ENCODE assay signal across 23 mouse cellular contexts in genomic region chr2:84336331-84336730, GRCm38 (mm10).
A peak's percentile ranks its signal among the peaks of the same experiment; 100 is the strongest.
DNase-seq lines count a peak whose midpoint lies in the region; ATAC-seq and TF ChIP-seq lines count a peak whose summit lies in the region.
"Had no signal": no experiment of that assay in that cellular context is flagged by ENCODE, and none has a peak within 500 bp of the region (broad histone marks: within the 10 kb centered on the region; RNA-seq: fewer than 3 reads in every experiment).

No protein-coding gene starts in this region.

- peaks cover 2% of the 10 kb centered on the region; the same call in 1 of the 2 replicates for H3K36me3 ChIP-seq in liver, adult 2 months (ENCODE audit: control insufficient read depth, insufficient read depth, low read length)
- H3K36me3 ChIP-seq in liver, embryonic 12.5 days = no peaks in the 10 kb centered on the region
- H3K36me3 ChIP-seq in hindbrain, embryonic 13.5 days = no peaks in the 10 kb centered on the region
- H3K36me3 ChIP-seq: embryonic facial prominence, embryonic 13.5 days; G1E; hindbrain, embryonic 10.5 days; hindbrain, embryonic 15.5 days had no signal

- no peak for TF ChIP-seq CTCF in liver, adult 2 months (IDR thresholded peaks at IDR 0.05; ENCODE audit: low read depth, low read length)

- no peak overlapping the region for H3K27ac ChIP-seq in liver, adult 2 months (replicated peaks; ENCODE audit: insufficient read depth, low read depth, low read length)
- H3K27ac ChIP-seq in liver, embryonic 12.5 days = no peak overlapping the region
- H3K27ac ChIP-seq in brown adipose tissue, adult 24 weeks (replicated peaks; ENCODE audit: low read depth, low read length) = peak overlapping the region; percentile 59
- H3K27ac ChIP-seq in hindbrain, embryonic 13.5 days = no peak overlapping the region
- H3K27ac ChIP-seq: embryonic facial prominence, embryonic 13.5 days; forebrain, embryonic 13.5 days; heart, embryonic 13.5 days; hindbrain, embryonic 10.5 days; hindbrain, embryonic 15.5 days had no signal

- DNase-seq in heart, adult 18-20 months = peak; percentile 32 to 48
- DNase-seq in heart, postnatal 4 days = no peak
- peak; percentile 33 for DNase-seq in liver, adult 2 months (ENCODE audit: extremely low read depth, low read depth, low spot score)
- DNase-seq in layer of hippocampus, adult 9-10 months (ENCODE audit: low spot score) = no peak
- DNase-seq: adrenal gland, postnatal 14 days; B cell, adult 2 months; cerebellum, adult 18-20 months; cerebellum, adult 9-11 months; cerebellum, postnatal 36 days; forebrain, postnatal 0 days; gastrocnemius, postnatal 14 days; kidney, adult 8-10 months had no signal

- TF ChIP-seq POLR2A in liver, adult 2 months (IDR thresholded peaks at IDR 0.05; ENCODE audit: extremely low read depth, insufficient read depth, low read length) = no peak

- H3K79me2 ChIP-seq in liver, adult 2 months (ENCODE audit: control insufficient read depth, insufficient read depth, low read length) = no peaks in the 10 kb centered on the region

- H3K9me3 ChIP-seq in liver, embryonic 12.5 days (replicated peaks) = no peaks in the 10 kb centered on the region
- no peaks in the 10 kb centered on the region for H3K9me3 ChIP-seq in hindbrain, embryonic 13.5 days
- H3K9me3 ChIP-seq: embryonic facial prominence, embryonic 13.5 days; forebrain, embryonic 13.5 days; G1E; heart, embryonic 13.5 days; hindbrain, embryonic 10.5 days; hindbrain, embryonic 15.5 days had no signal

- no peaks in the 10 kb centered on the region; the same call in 1 of the 2 replicates for H3K4me1 ChIP-seq in liver, adult 2 months (ENCODE audit: control insufficient read depth, insufficient read depth, low read length)
- H3K4me1 ChIP-seq in liver, embryonic 12.5 days = no peaks in the 10 kb centered on the region
- H3K4me1 ChIP-seq in brown adipose tissue, adult 24 weeks (ENCODE audit: control insufficient read depth, insufficient read depth, insufficient read length, low read length) = no peaks in the 10 kb centered on the region
- no peaks in the 10 kb centered on the region for H3K4me1 ChIP-seq in hindbrain, embryonic 13.5 days (replicated peaks)
- H3K4me1 ChIP-seq: embryonic facial prominence, embryonic 13.5 days; forebrain, embryonic 13.5 days; heart, embryonic 13.5 days; hindbrain, embryonic 10.5 days; hindbrain, embryonic 15.5 days had no signal

- no peak for ATAC-seq in liver, embryonic 12.5 days
- ATAC-seq in hindbrain, embryonic 13.5 days (ENCODE audit: low FRiP score) = no peak
- ATAC-seq: CD4-positive, CD25-positive, alpha-beta regulatory T cell, adult 4 months; forebrain, embryonic 13.5 days; forebrain, postnatal 0 days; intestine, postnatal 0 days had no signal

- H3K4me2 ChIP-seq in liver, embryonic 12.5 days = no peak overlapping the region
- no peak overlapping the region for H3K4me2 ChIP-seq in hindbrain, embryonic 13.5 days
- H3K4me2 ChIP-seq: embryonic facial prominence, embryonic 13.5 days; forebrain, embryonic 13.5 days; heart, embryonic 13.5 days; hindbrain, embryonic 15.5 days had no signal

- H3K4me3 ChIP-seq in liver, adult 2 months (ENCODE audit: insufficient read depth, low read depth, low read length) = no peak overlapping the region
- no peak overlapping the region for H3K4me3 ChIP-seq in liver, embryonic 12.5 days
- H3K4me3 ChIP-seq in brown adipose tissue, adult 24 weeks (ENCODE audit: insufficient read depth, low read depth, low read length) = no peak overlapping the region
- H3K4me3 ChIP-seq in hindbrain, embryonic 13.5 days = no peak overlapping the region
- H3K4me3 ChIP-seq: embryonic facial prominence, embryonic 13.5 days; forebrain, embryonic 13.5 days; heart, embryonic 13.5 days; hindbrain, embryonic 10.5 days; hindbrain, embryonic 15.5 days had no signal

- no peak overlapping the region for H3K9ac ChIP-seq in liver, adult 2 months (ENCODE audit: low read depth, low read length)
- no peak overlapping the region for H3K9ac ChIP-seq in liver, embryonic 12.5 days
- H3K9ac ChIP-seq in hindbrain, embryonic 13.5 days = no peak overlapping the region
- H3K9ac ChIP-seq: embryonic facial prominence, embryonic 13.5 days; forebrain, embryonic 13.5 days; forebrain, postnatal 0 days; heart, embryonic 13.5 days; hindbrain, embryonic 15.5 days had no signal

- no peaks in the 10 kb centered on the region for H3K27me3 ChIP-seq in liver, adult 2 months (ENCODE audit: control insufficient read depth, insufficient read depth, low read length)
- no peaks in the 10 kb centered on the region for H3K27me3 ChIP-seq in liver, embryonic 12.5 days (replicated peaks)
- no peaks in the 10 kb centered on the region for H3K27me3 ChIP-seq in hindbrain, embryonic 13.5 days
- H3K27me3 ChIP-seq: embryonic facial prominence, embryonic 13.5 days; forebrain, embryonic 13.5 days; heart, embryonic 13.5 days; hindbrain, embryonic 15.5 days had no signal

- WGBS in liver, adult 2 months = 66% methylated on average over 4 of the region's 4 CpGs
- WGBS in liver, embryonic 12.5 days (ENCODE audit: insufficient replicate concordance) = 75% methylated on average over 4 of the region's 4 CpGs
- 91% methylated on average over 4 of the region's 4 CpGs for WGBS in hindbrain, embryonic 13.5 days

Comparison
In these comparisons a context has a peak if more than half of its experiments do, and no peak if none do; other contexts are left out.
1. DNase-seq: peak in heart, adult 18-20 months (2 of 2) and liver, adult 2 months (single experiment); none in heart, postnatal 4 days (single experiment) and layer of hippocampus, adult 9-10 months (single experiment).